Mouse (Mus musculus) intestine, embryonic 16.5 days (tissue): ENCODE results near the gene Fam53b. TPM values are rescaled to one million over a fixed set of nuclear protein-coding genes. Genes with fewer than 3 reads are reported as not detected.

Experiments
- ATAC-seq: fragments of 200-750 bp; cut with Nextera tagmentation; 2 replicates; pipeline ENCODE4 v1.8.0; 2017; ENCODE audit warnings: moderate TSS enrichment, moderate library complexity
- H3K27ac ChIP-seq: fragments of 300-500 bp; sonication (generic); 2 replicates; pipeline ENCODE4 v1.5.1; 2014; ENCODE audit warnings: mild to moderate bottlenecking, low read length
- H3K27me3 ChIP-seq: fragments of 300-500 bp; sonication (generic); replicated peaks from 2 replicates; pipeline ENCODE4 v1.6.1; 2014; ENCODE audit warnings: low read length, control low read depth, mixed read lengths; ENCODE audit not compliant: control insufficient read depth, insufficient read depth
- H3K36me3 ChIP-seq: fragments of 300-500 bp; sonication (generic); 2 replicates; pipeline ENCODE4 v1.6.1; 2014; ENCODE audit warnings: low read length, control low read depth; ENCODE audit not compliant: control insufficient read depth, insufficient read depth
- H3K4me1 ChIP-seq: fragments of 300-500 bp; sonication (generic); 2 replicates; pipeline ENCODE4 v1.6.1; 2014; ENCODE audit warnings: low read length, control low read depth, mixed read lengths; ENCODE audit not compliant: control insufficient read depth, insufficient read depth
- H3K4me2 ChIP-seq: fragments of 300-500 bp; sonication (generic); 2 replicates; pipeline ENCODE4 v1.6.1; 2014; ENCODE audit warnings: low read depth, low read length, control low read depth
- H3K4me3 ChIP-seq: fragments of 300-500 bp; sonication (generic); 2 replicates; pipeline ENCODE4 v1.5.1; 2014; ENCODE audit warnings: mild to moderate bottlenecking, low read length
- H3K9ac ChIP-seq: fragments of 300-500 bp; sonication (generic); 2 replicates; pipeline ENCODE4 v1.6.1; 2014; ENCODE audit warnings: low read depth, low read length
- H3K9me3 ChIP-seq: fragments of 300-500 bp; sonication (generic); 2 replicates; pipeline ENCODE4 v1.6.1; 2016; ENCODE audit warnings: low read length, control low read depth; ENCODE audit not compliant: control insufficient read depth
- WGBS: fragments of 180-500 bp; shearing (Covaris S2); extraction: QIAGEN DNeasy Blood & Tissue Kit; methylation state at CpG from one replicate; pipeline ENCODE4 v1.1.7; 2014; 5-methylcytosine and 5-hydroxymethylcytosine counted together
- polyA plus RNA-seq: library from polyadenylated mRNA; unstranded; fragments of >200 nt; fragmentation: Nextera tagmentation; extraction: Ambion mirVana; gene quantifications from 2 replicates; pipeline ENCODE4 v1.2.1, GENCODE M21; 2015

Gene Fam53b
- polyA plus RNA-seq, 1 experiment from 2014 or later, result 22.2 TPM

GRCm38 (mm10) chr7:132714236-132714923 is 99.3 kb downstream of the Fam53b start:
- Histone ChIP-seq H3K27me3 (no peaks in the 10 kb centered on the region), H3K4me1 (peaks cover 37% of the 10 kb centered on the region), H3K9ac (0 out of 2 replicates have a peak overlapping the region, but pooled peaks have one; percentile 2), H3K9me3 (no peaks in the 10 kb centered on the region), H3K27ac (peak overlapping the region; percentile 86), H3K4me2 (no peak overlapping the region), H3K36me3 (peaks cover 4% of the 10 kb centered on the region; the same call in 1 of the 2 replicates), H3K4me3 (no peak overlapping the region)
- 36% methylated on average over 6 of the region's 6 CpGs for WGBS
- peak; percentile 16; the same call in 1 of the 2 replicates for ATAC-seq

DNA sequence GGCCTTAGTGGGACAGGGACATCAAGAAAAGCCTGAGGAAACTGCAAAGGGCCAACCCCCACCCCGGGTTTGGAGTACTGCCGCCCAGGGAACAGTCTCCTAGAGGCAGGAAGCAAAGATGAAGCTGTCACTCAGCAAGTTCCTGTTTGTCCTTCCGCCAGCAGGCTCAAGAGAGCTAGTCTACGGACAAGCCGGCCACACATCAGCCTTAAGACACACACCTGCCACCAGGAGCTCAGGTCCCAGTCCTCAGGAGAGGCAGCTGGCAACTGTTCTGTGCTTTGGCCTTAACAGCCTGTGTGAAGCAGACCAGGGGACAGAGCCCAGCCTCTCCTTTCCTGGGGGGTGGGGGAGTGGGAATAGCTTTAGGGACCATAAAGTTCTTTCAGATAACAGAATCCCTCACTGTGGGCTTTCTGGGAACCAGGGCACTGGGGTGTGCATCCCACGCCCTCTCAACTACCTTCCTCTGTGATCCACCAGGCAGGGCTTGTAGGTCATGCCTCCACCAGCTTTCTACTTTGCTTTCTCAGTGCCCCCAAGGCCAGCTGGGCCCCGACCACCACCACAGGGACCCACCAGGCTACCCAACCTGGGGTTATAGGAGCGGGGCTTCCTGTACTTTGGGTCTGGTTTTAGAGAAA is 100.1 kb downstream of the Fam53b start:
- Histone ChIP-seq H3K4me3 (no peak overlapping the region), H3K27me3 (no peaks in the 10 kb centered on the region), H3K4me1 (peaks cover 37% of the 10 kb centered on the region), H3K4me2 (no peak overlapping the region), H3K9me3 (no peaks in the 10 kb centered on the region), H3K9ac (no peak overlapping the region), H3K36me3 (peaks cover 4% of the 10 kb centered on the region; the same call in 1 of the 2 replicates), H3K27ac (peak overlapping the region; percentile 86)
- ATAC-seq, result no peak
- 58% methylated on average over 8 of the region's 8 CpGs for WGBS

- Histone ChIP-seq H3K4me1 (peaks cover 37% of the 10 kb centered on the region), H3K36me3 (peaks cover 4% of the 10 kb centered on the region; the same call in 1 of the 2 replicates), H3K27ac (peak overlapping the region; percentile 86), H3K9ac (0 out of 2 replicates have a peak overlapping the region, but pooled peaks have one; percentile 16), H3K4me3 (no peak overlapping the region), H3K9me3 (no peaks in the 10 kb centered on the region), H3K4me2 (no peak overlapping the region), H3K27me3 (no peaks in the 10 kb centered on the region)
- WGBS, result 78% methylated on average over 7 of the region's 7 CpGs
- ATAC-seq, result no peak
These were observed 100.7 kb downstream of the Fam53b start for GRCm38 (mm10) chr7:132712956-132713355.

DNA sequence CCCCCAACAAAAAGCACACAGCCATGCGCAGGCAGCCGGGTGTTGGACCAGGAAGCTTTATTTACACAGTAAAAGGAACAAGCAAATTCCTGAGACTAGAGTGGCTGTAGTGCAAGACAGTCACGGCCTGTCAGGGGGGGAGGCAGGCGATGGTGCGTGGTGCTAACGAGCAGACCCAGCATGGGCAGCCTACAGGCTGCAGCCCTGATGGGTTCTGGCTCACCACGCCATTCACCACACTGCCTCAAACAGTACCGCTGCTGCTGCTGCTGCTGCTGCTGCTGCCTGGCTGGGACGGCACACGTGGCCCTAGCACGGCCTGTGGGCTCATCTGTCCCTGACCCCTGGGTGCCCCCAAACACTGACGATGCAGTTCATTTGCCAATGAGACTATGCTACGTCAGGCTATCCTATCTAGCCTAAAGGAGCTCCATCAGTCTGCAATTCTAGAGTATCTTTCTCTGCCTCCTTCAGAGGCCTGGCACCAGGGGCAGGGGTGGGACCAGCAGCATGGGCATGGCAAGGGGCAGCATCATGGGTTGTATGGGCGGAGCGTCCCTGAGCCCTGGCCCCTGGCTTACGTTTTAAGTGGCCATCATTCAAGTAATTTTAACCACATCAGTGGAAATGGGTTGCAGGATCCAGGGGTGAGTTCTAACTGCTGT is 101.5 kb downstream of the Fam53b start:
- Histone ChIP-seq H3K27ac (peak overlapping the region; percentile 54), H3K9ac (peak overlapping the region; percentile 53), H3K9me3 (no peaks in the 10 kb centered on the region), H3K27me3 (no peaks in the 10 kb centered on the region), H3K4me3 (no peak overlapping the region), H3K4me1 (peaks cover 37% of the 10 kb centered on the region), H3K4me2 (no peak overlapping the region), H3K36me3 (peaks cover 4% of the 10 kb centered on the region; the same call in 1 of the 2 replicates)
- peak; percentile 55 for ATAC-seq
- WGBS, result 25% methylated on average over 16 of the region's 16 CpGs

DNA sequence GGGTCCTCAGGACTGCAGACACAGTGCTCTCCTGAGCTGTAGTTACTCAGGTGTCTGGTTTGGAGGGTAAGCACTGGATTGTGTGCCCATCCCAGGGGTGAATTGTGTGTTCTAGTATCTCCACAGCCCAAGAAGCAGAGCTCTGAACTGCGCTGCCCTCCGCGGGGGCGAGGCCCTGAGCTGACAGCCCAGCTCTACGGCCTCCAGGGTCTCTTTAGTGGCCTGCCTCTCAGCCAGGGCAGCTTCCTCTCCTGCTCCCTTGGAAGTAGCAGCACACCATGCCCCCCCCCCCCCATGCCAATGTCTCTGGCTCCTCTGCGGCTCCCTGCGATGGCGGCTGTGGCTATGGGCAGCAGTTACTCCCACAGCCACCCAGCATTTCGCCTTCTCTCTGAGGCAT is 102.1 kb downstream of the Fam53b start:
- H3K27ac ChIP-seq, result peak overlapping the region; percentile 54

GRCm38 (mm10) chr7:132705130-132705529 is 108.6 kb downstream of the Fam53b start:
- H3K9ac ChIP-seq, result no peak overlapping the region
- no peak overlapping the region for H3K4me3 ChIP-seq
- no peaks in the 10 kb centered on the region for H3K36me3 ChIP-seq
- H3K4me2 ChIP-seq, result no peak overlapping the region
- no peaks in the 10 kb centered on the region for H3K9me3 ChIP-seq
- H3K4me1 ChIP-seq, result no peaks in the 10 kb centered on the region
- H3K27me3 ChIP-seq, result no peaks in the 10 kb centered on the region
- 87% methylated on average over 7 of the region's 7 CpGs for WGBS
- H3K27ac ChIP-seq, result no peak overlapping the region
- ATAC-seq, result no peak

More for the DNA sequence above, 102.1 kb downstream of the Fam53b start:
- Histone ChIP-seq H3K4me3 (no peak overlapping the region), H3K4me2 (no peak overlapping the region), H3K27me3 (no peaks in the 10 kb centered on the region), H3K9me3 (no peaks in the 10 kb centered on the region), H3K4me1 (peaks cover 37% of the 10 kb centered on the region), H3K9ac (peak overlapping the region; percentile 53), H3K36me3 (peaks cover 4% of the 10 kb centered on the region; the same call in 1 of the 2 replicates)
- no peak for ATAC-seq
- 59% methylated on average over 9 of the region's 9 CpGs for whole genome bisulfite sequencing

DNA sequence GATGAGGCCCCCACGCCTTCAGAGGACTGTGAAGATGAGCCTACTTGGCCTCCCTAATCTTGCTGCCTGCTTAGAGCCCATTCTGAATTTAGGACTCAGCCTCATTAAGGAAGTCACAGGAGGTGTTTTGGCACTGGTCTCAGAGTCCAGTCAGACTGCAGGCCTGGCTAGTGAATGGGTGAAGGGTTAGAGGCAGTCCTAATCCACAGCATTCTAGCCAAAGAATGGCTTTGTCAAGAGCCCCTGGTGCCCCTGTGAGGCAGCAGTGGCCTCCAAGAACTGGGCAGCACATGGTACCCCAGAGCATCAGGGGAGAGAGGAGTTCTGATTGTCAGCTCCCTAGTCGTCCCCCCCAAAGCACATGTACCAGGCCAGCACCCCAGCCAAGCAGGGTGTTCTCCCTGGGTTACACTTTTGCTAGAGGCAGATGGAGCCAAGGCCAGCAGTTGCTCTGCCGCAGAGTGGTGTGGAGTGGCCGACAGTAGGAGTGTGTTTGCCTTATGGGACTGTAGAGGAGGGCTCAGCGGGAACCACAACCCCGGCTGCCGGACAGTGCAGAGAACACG is 109.3 kb downstream of the Fam53b start:
- WGBS, result 88% methylated on average over 8 of the region's 8 CpGs
- no peaks in the 10 kb centered on the region for H3K9me3 ChIP-seq

GRCm38 (mm10) chr7:132703515-132704309 is 110.0 kb downstream of the Fam53b start:
- Histone ChIP-seq H3K27me3 (no peaks in the 10 kb centered on the region), H3K27ac (no peak overlapping the region), H3K4me3 (no peak overlapping the region), H3K36me3 (no peaks in the 10 kb centered on the region), H3K4me1 (peaks cover 5% of the 10 kb centered on the region; the same call in 1 of the 2 replicates), H3K9me3 (no peaks in the 10 kb centered on the region), H3K4me2 (no peak overlapping the region), H3K9ac (no peak overlapping the region)
- ATAC-seq, result no peak; the same call in 1 of the 2 replicates
- 74% methylated on average over 9 of the region's 9 CpGs for WGBS

More for the DNA sequence above, 109.3 kb downstream of the Fam53b start:
- Histone ChIP-seq H3K36me3 (no peaks in the 10 kb centered on the region), H3K27ac (no peak overlapping the region), H3K4me3 (no peak overlapping the region), H3K4me2 (no peak overlapping the region), H3K27me3 (no peaks in the 10 kb centered on the region), H3K9ac (no peak overlapping the region), H3K4me1 (no peaks in the 10 kb centered on the region)
- ATAC-seq, result no peak
